Mouse (Mus musculus) cerebellum, adult 2 months (tissue): ENCODE measurements around the gene Cdk6.

Experiments
- CTCF ChIP-seq: fragments of 200-500 bp; IDR thresholded peaks from 2 replicates; pipeline ENCODE4 v1.5.1; 2011; ENCODE audit warnings: low read depth, mild to moderate bottlenecking, control low read depth, low read length, moderate library complexity, borderline replicate concordance; ENCODE audit not compliant: insufficient read depth
- POLR2A ChIP-seq: fragments of 200-500 bp; IDR thresholded peaks from 2 replicates; pipeline ENCODE4 v1.6.1; 2011; ENCODE audit warnings: low read length, control low read depth, borderline replicate concordance; ENCODE audit not compliant: insufficient read depth

- no peak for TF ChIP-seq CTCF
- TF ChIP-seq POLR2A, result no peak
These were observed 16.2 kb downstream of the Cdk6 start for GRCm38 (mm10) chr5:3357496-3357895.
